Mouse (Mus musculus) spleen, adult 2 months (tissue): ENCODE results near the gene Batf3. TPM values are rescaled to one million over a fixed set of nuclear protein-coding genes. Genes with fewer than 3 reads are reported as not detected.

ENCODE experiments used
- DNase-seq, 2 experiments: peaks; one replicate each; pipeline versions ENCODE4 v3.0.0 to v3.0.0-alpha.2; 2012 to 2021; ENCODE audit warnings: low spot score in 2 of 2, low read depth in 1 of 2
- H3K27ac ChIP-seq: fragments of 200-500 bp; 2 replicates; pipeline ENCODE4 v1.5.1; 2012; ENCODE audit warnings: low read length, inconsistent platforms; ENCODE audit not compliant: insufficient read depth
- H3K27me3 ChIP-seq: fragments of 200-500 bp; 2 replicates; pipeline ENCODE4 v1.6.1; 2012; ENCODE audit warnings: mild to moderate bottlenecking, moderate library complexity, low read length, inconsistent platforms; ENCODE audit not compliant: control insufficient read depth, insufficient read depth
- H3K36me3 ChIP-seq: fragments of 200-500 bp; 2 replicates; pipeline ENCODE4 v1.6.1; 2012; ENCODE audit warnings: mild to moderate bottlenecking, low read length, inconsistent platforms; ENCODE audit not compliant: control insufficient read depth, insufficient read depth
- H3K4me1 ChIP-seq: fragments of 200-500 bp; 2 replicates; pipeline ENCODE4 v1.6.1; 2011; ENCODE audit warnings: inconsistent platforms; ENCODE audit not compliant: control insufficient read depth, insufficient read depth, insufficient read length
- H3K4me3 ChIP-seq: fragments of 200-500 bp; 2 replicates; pipeline ENCODE4 v1.5.1; 2011; ENCODE audit warnings: mild to moderate bottlenecking, inconsistent platforms; ENCODE audit not compliant: insufficient read depth, insufficient read length; ENCODE audit errors: extremely low read depth
- CTCF ChIP-seq: fragments of 200-500 bp; IDR thresholded peaks from 2 replicates; pipeline ENCODE4 v1.5.1; 2011; ENCODE audit warnings: mild to moderate bottlenecking, inconsistent platforms; ENCODE audit not compliant: insufficient read depth, insufficient read length, insufficient replicate concordance; ENCODE audit errors: extremely low read depth
- POLR2A ChIP-seq: fragments of 200-500 bp; IDR thresholded peaks from 2 replicates; pipeline ENCODE4 v1.6.1; 2011; ENCODE audit warnings: low read depth, low read length, inconsistent platforms
- WGBS: fragments of 180-500 bp; shearing (Covaris S2); methylation state at CpG from one replicate; pipeline ENCODE4 v1.1.7; 2018; 5-methylcytosine and 5-hydroxymethylcytosine counted together
- polyA plus RNA-seq: library from polyadenylated mRNA; depleted of rRNA; stranded (reverse); fragments of >200 nt; gene quantifications from 2 replicates; pipeline ENCODE4 v1.2.3, GENCODE M21; 2012; rRNA removed

Batf3 gene
- 22.7 and 30.7 TPM in 2 replicates for polyA plus RNA-seq

- WGBS = 1% methylated on average over 84 of the region's 95 CpGs
- peak within 1 kb of the TSS; percentile 51 for H3K4me3 ChIP-seq
- H3K4me1 ChIP-seq = peaks cover 9% of the 10 kb centered on the region
- no peak for DNase-seq
- no peak for TF ChIP-seq POLR2A
- 0 out of 2 replicates have a peak, but pooled peaks have one; percentile 8 for TF ChIP-seq CTCF
- no peaks in the 10 kb centered on the region for H3K36me3 ChIP-seq
- peaks cover 10% of the 10 kb centered on the region for H3K27me3 ChIP-seq
- H3K27ac ChIP-seq = peak within 1 kb of the TSS; percentile 45
Observed at GRCm38 (mm10) chr1:191097802-191098747, at the start of gene Batf3. Gene Batf3 (plus strand): TSS chr1:191097847.

GRCm38 (mm10) chr1:191053555-191053954 lies 44.1 kb upstream of the Batf3 start:
- no peak overlapping the region for H3K4me3 ChIP-seq
- H3K27ac ChIP-seq = no peak overlapping the region
- 94% methylated on average over 3 of the region's 3 CpGs for WGBS
- no peak for TF ChIP-seq CTCF
- no peak for TF ChIP-seq POLR2A
- H3K36me3 ChIP-seq = peaks cover 5% of the 10 kb centered on the region
- no peaks in the 10 kb centered on the region for H3K4me1 ChIP-seq
- H3K27me3 ChIP-seq = no peaks in the 10 kb centered on the region
- no peak for DNase-seq

DNA sequence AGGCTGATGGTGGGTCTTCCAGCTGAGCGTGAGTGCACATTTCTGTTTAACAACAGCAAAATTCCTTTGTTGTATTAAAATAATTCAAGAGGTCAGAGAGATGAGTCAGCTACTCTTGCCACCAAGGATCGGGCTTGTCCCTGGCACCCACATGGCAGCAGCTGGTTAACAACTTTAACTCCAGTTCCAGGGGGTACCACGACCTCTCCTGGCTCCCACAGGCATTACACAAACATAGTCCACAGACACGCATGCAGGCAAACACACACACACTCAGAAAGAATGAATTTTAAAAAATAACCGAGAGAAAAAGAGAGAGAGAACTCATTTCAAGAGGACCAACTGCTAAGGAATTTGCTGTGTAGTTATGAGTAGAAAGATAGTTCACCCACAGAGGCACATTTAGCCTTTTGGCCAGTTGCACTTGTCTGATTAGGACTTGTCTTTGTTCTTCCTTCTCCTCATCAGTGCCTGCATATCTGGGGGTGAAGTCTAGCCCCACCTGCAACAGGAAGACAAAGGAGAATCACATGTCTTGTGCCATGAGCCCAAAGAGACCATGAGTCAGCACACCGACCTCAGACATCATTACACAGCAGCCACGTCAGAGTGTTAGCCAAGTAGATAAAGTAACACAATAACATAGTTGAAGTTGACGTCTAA lies 42.6 kb upstream of the Batf3 start:
- TF ChIP-seq POLR2A (no peak), CTCF (no peak)
- 77% methylated on average over 8 of the region's 8 CpGs for WGBS
- H3K27me3 ChIP-seq = no peaks in the 10 kb centered on the region
- no peaks in the 10 kb centered on the region for H3K4me1 ChIP-seq
- DNase-seq = no peak
- H3K36me3 ChIP-seq = peaks cover 5% of the 10 kb centered on the region
- H3K27ac ChIP-seq = no peak overlapping the region
- H3K4me3 ChIP-seq = no peak overlapping the region

GRCm38 (mm10) chr1:191055533-191055873 lies 42.1 kb upstream of the Batf3 start:
- 85% methylated on average over 2 of the region's 2 CpGs for WGBS
- TF ChIP-seq POLR2A = no peak
- no peak for TF ChIP-seq CTCF
- Histone ChIP-seq H3K4me3 (no peak overlapping the region), H3K27me3 (no peaks in the 10 kb centered on the region), H3K4me1 (no peaks in the 10 kb centered on the region), H3K36me3 (peaks cover 5% of the 10 kb centered on the region), H3K27ac (no peak overlapping the region)
- no peak for DNase-seq

DNA sequence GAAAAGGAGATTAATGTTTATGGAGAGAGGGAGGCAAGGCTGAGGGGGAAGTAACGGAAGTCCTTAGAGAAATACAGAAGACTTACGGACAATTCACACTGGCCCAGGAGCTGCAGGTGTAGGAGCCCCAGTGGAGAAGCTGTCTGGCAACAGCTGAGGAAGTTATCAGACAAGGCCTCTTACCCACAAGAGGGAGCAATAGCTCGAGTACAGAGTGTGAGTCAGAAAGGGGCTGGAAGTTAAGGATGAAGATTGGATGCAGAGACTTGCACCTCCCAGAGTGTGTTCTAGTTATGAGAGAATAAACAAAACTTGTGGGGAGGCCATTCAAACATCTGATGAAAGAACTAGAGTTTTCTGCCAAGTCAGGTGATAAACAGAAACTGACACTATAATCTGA lies 40.2 kb upstream of the Batf3 start:
- Histone ChIP-seq H3K4me3 (no peak overlapping the region), H3K27me3 (no peaks in the 10 kb centered on the region), H3K27ac (no peak overlapping the region), H3K36me3 (peaks cover 5% of the 10 kb centered on the region), H3K4me1 (peaks cover 2% of the 10 kb centered on the region; the same call in 1 of the 2 replicates)
- DNase-seq = no peak
- 74% methylated on average over 3 of the region's 3 CpGs for WGBS
- TF ChIP-seq POLR2A (no peak), CTCF (no peak)

- Histone ChIP-seq H3K4me3 (peak overlapping the region; percentile 73), H3K27me3 (no peaks in the 10 kb centered on the region), H3K36me3 (peaks cover 2% of the 10 kb centered on the region; the same call in 1 of the 2 replicates), H3K4me1 (peaks cover 5% of the 10 kb centered on the region; the same call in 1 of the 2 replicates), H3K27ac (no peak overlapping the region; the same call in 1 of the 2 replicates)
- TF ChIP-seq CTCF (no peak), POLR2A (no peak)
- no peak for DNase-seq
- 3% methylated on average over 15 of the region's 15 CpGs for WGBS
Observed at GRCm38 (mm10) chr1:191062241-191062780, 35.3 kb upstream of the Batf3 start.
